Mouse (Mus musculus) thymus, adult 2 months (tissue): ENCODE measurements around the gene Pros1.

Source experiments
- CTCF ChIP-seq: fragments of 200-500 bp; IDR thresholded peaks from 2 replicates; pipeline ENCODE4 v1.5.1; 2012; ENCODE audit warnings: mild to moderate bottlenecking, control low read depth, low read length, moderate library complexity, borderline replicate concordance; ENCODE audit not compliant: control insufficient read depth, poor library complexity, insufficient read depth; ENCODE audit errors: extremely low read depth
- POLR2A ChIP-seq: fragments of 200-500 bp; IDR thresholded peaks from 2 replicates; pipeline ENCODE4 v1.6.1; 2012; ENCODE audit warnings: mild to moderate bottlenecking, low read length, control low read depth, moderate library complexity; ENCODE audit not compliant: control insufficient read depth, poor library complexity, insufficient read depth; ENCODE audit errors: extremely low read depth

GRCm38 (mm10) chr16:62814491-62814890, 39.6 kb upstream of the Pros1 start, which contains the start of gene Stx19:
- TF ChIP-seq POLR2A = no peak
- no peak for TF ChIP-seq CTCF
